Mouse (Mus musculus) embryonic fibroblast, embryonic 13.5 days (primary cell): ENCODE measurements around the gene Ffar2.
A peak's percentile ranks its signal among the peaks of the same experiment; 100 is the strongest.

Experiments used
- CTCF ChIP-seq: IDR thresholded peaks from 2 replicates; pipeline ENCODE4 v1.5.1; 2011; ENCODE audit warnings: mild to moderate bottlenecking, control low read depth, low read length, moderate library complexity, borderline replicate concordance; ENCODE audit not compliant: insufficient read depth
- POLR2A ChIP-seq: IDR thresholded peaks from 2 replicates; pipeline ENCODE4 v1.6.1; 2011; ENCODE audit warnings: low read depth, mild to moderate bottlenecking, control low read depth, low read length, moderate library complexity

DNA sequence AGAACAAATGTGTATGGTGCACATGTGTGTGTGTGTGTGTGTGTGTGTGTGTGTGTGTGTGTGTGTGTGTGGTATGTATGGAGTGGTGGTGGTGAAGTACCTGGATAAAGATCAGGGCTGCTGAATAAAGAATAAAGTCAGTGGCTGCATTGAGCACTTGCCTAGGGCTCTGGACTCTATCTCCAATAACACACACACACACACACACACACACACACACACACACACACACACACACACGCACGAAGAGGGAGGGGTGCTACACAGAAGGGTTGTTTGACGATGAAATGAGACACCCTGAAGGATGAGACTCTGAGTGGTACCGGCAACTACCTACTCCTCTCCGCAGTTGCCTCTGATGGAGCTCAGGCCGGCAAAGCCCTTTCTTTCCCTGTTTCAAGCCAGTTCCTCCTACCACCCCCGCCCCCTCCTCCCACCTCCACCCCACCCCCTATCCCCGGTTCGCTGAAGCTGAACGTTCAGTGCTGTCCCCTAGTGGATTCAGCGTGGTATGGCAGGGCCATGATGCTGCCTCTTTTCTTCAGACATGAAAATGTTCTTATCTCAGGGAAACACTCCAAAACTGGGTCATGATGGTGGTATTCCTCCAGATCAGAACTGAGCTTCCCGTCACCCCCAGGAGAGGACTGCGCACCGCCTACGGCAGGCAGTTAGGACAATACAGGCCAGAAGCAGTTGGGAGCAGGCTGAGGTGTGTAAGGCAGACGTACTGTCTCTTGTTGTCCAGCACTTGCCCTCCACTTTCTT is 36.2 kb upstream of the Ffar2 start:
- peak; percentile 70; the same call in 1 of the 2 replicates for TF ChIP-seq CTCF
- TF ChIP-seq POLR2A, result no peak
